ENCODE assay signal across 10 mouse cellular contexts in the genomic region with DNA sequence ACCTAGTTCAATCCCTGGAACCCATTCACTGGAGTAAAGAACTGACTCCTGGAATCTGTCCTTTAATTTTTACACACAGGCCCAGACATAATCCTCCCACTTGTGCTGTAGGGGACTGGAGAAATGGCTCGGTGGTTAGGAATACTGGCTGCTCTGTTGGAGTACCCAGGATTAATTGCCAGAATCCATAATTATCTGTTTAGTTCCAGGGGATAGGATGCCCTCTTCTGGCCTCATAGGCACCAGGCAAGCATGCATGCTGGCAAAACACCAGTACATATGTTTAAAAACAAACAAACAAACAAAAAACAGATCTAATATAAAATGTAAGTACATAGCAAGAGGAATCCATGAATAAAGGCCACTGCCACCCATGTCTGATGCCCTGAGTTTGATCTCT. TPM values are rescaled to one million over a fixed set of nuclear protein-coding genes. Genes with fewer than 3 reads are reported as not detected.
DNase-seq lines count a peak whose midpoint lies in the region; ATAC-seq and TF ChIP-seq lines count a peak whose summit lies in the region.
"Had no signal": no experiment of that assay in that cellular context is flagged by ENCODE, and none has a peak within 500 bp of the region (broad histone marks: within the 10 kb centered on the region; RNA-seq: fewer than 3 reads in every experiment).

No protein-coding gene starts in this region.

- H3K9me3 ChIP-seq in forebrain, embryonic 11.5 days (ENCODE audit: control insufficient read depth, low read length): no peaks in the 10 kb centered on the region
- no peaks in the 10 kb centered on the region for H3K9me3 ChIP-seq in forebrain, embryonic 10.5 days
- H3K9me3 ChIP-seq: forebrain, embryonic 12.5 days; megakaryocyte, embryonic 14.5 days had no signal

- peak; percentile 33; the same call in 1 of the 2 replicates for ATAC-seq in forebrain, embryonic 11.5 days (replicated peaks; ENCODE audit: low FRiP score)

- no peaks in the 10 kb centered on the region for H3K27me3 ChIP-seq in forebrain, embryonic 11.5 days (ENCODE audit: control insufficient read depth, insufficient read depth, low read length)
- no peaks in the 10 kb centered on the region for H3K27me3 ChIP-seq in forebrain, embryonic 10.5 days (ENCODE audit: poor library complexity, severe bottlenecking)
- H3K27me3 ChIP-seq: forebrain, embryonic 12.5 days; megakaryocyte, embryonic 14.5 days had no signal

- H3K4me2 ChIP-seq in forebrain, embryonic 11.5 days (ENCODE audit: low read depth, low read length, severe bottlenecking): no peak overlapping the region
- H3K4me2 ChIP-seq: forebrain, embryonic 12.5 days had no signal

- 10% methylated on average over 1 of the region's 1 CpGs for WGBS in forebrain, embryonic 11.5 days
- 19% methylated on average over 1 of the region's 1 CpGs for WGBS in forebrain, embryonic 10.5 days

- TF ChIP-seq CTCF in layer of hippocampus, adult 2 months (conservative IDR thresholded peaks at IDR 0.05): peak; percentile 78
- peak; percentile 50; the same call in 1 of the 2 replicates for TF ChIP-seq CTCF in brain, embryonic 14.5 days (IDR thresholded peaks at IDR 0.05; ENCODE audit: borderline replicate concordance, extremely low read depth, insufficient read depth, insufficient read length)

- DNase-seq in forebrain, embryonic 11.5 days (ENCODE audit: low spot score): no peak
- DNase-seq in forebrain, embryonic 10.5 days (ENCODE audit: extremely low spot score, low spot score): no peak
- DNase-seq in layer of hippocampus, adult 2 months (ENCODE audit: low spot score in 2 of 2): peak in 1 of 2 experiments; percentile 41
- DNase-seq in layer of hippocampus, adult 9-10 months (ENCODE audit: low spot score): no peak
- DNase-seq in 416B (ENCODE audit: low read depth): peak; percentile 27
- peak; percentile 69 for DNase-seq in brain, embryonic 14.5 days (ENCODE audit: low read depth)
- no peak for DNase-seq in urinary bladder, adult 18-20 months (ENCODE audit: low spot score in 2 of 2)
- no peak for DNase-seq in c-Kit-positive CD71-positive TER-119-positive erythroid progenitor cells, embryonic 14.5 days (ENCODE audit: low spot score)

- H3K36me3 ChIP-seq in forebrain, embryonic 11.5 days (ENCODE audit: control insufficient read depth, insufficient read depth, low read length): no peaks in the 10 kb centered on the region
- peaks cover 9% of the 10 kb centered on the region; the same call in 1 of the 2 replicates for H3K36me3 ChIP-seq in forebrain, embryonic 10.5 days (replicated peaks)
- H3K36me3 ChIP-seq: forebrain, embryonic 12.5 days had no signal

- peaks cover 3% of the 10 kb centered on the region; the same call in 1 of the 2 replicates for H3K4me1 ChIP-seq in forebrain, embryonic 11.5 days (replicated peaks; ENCODE audit: control insufficient read depth, insufficient read depth, low read length)
- peaks cover 6% of the 10 kb centered on the region for H3K4me1 ChIP-seq in forebrain, embryonic 10.5 days

- no peak overlapping the region for H3K9ac ChIP-seq in forebrain, embryonic 11.5 days (ENCODE audit: low read length)
- H3K9ac ChIP-seq: forebrain, embryonic 12.5 days had no signal

- no peak for TF ChIP-seq POLR2A in brain, embryonic 14.5 days (IDR thresholded peaks at IDR 0.05; ENCODE audit: borderline replicate concordance, extremely low read depth, insufficient read depth, insufficient read length, poor library complexity, severe bottlenecking)

- no peak overlapping the region for H3K27ac ChIP-seq in forebrain, embryonic 11.5 days (ENCODE audit: low read depth, low read length)
- no peak overlapping the region for H3K27ac ChIP-seq in forebrain, embryonic 10.5 days
- H3K27ac ChIP-seq in layer of hippocampus, adult 2 months: no peak overlapping the region
- H3K27ac ChIP-seq: forebrain, embryonic 12.5 days had no signal

- H3K4me3 ChIP-seq in forebrain, embryonic 11.5 days (ENCODE audit: low read depth, low read length): no peak overlapping the region
- no peak overlapping the region for H3K4me3 ChIP-seq in forebrain, embryonic 10.5 days
- no peak overlapping the region for H3K4me3 ChIP-seq in layer of hippocampus, adult 2 months
- H3K4me3 ChIP-seq: forebrain, embryonic 12.5 days; megakaryocyte, embryonic 14.5 days had no signal

RNA-seq across cellular contexts. Expression of a gene that starts 43.3 kb away (rescaled TPM):
- polyA plus RNA-seq in forebrain, embryonic 11.5 days (2014; fragmentation: Nextera tagmentation; extraction: Ambion mirVana): 14.2 and 16.5 TPM in 2 replicates
- 16.0 and 16.1 TPM in 2 replicates for polyA plus RNA-seq in forebrain, embryonic 10.5 days (2016; fragmentation: Nextera tagmentation; extraction: Ambion mirVana)
- total RNA-seq in layer of hippocampus, adult 2 months (2021): 1 to 10 TPM; 1.7 to 1.9 TPM
- 3.6 and 4.2 TPM in 2 replicates for polyA plus RNA-seq in brain, embryonic 14.5 days (2012; rRNA removed)

RNA-seq across cellular contexts. Expression of a gene that starts 44.6 kb away (rescaled TPM):
- 37.3 and 37.4 TPM in 2 replicates for polyA plus RNA-seq in forebrain, embryonic 11.5 days (2014; fragmentation: Nextera tagmentation; extraction: Ambion mirVana)
- 21.3 and 27.7 TPM in 2 replicates for polyA plus RNA-seq in forebrain, embryonic 10.5 days (2016; fragmentation: Nextera tagmentation; extraction: Ambion mirVana)
- 10 to 100 TPM; 32.0 to 40.5 TPM for total RNA-seq in layer of hippocampus, adult 2 months (2021)
- 31.1 and 38.2 TPM in 2 replicates for polyA plus RNA-seq in brain, embryonic 14.5 days (2012; rRNA removed)

Comparison
In these comparisons a context has a peak if more than half of its experiments do, and no peak if none do; other contexts are left out.
1. DNase-seq: peak in 416B (single experiment) and brain, embryonic 14.5 days (single experiment); none in forebrain, embryonic 11.5 days (single experiment), forebrain, embryonic 10.5 days (single experiment), layer of hippocampus, adult 9-10 months (single experiment), urinary bladder, adult 18-20 months (0 of 2) and c-Kit-positive CD71-positive TER-119-positive erythroid progenitor cells, embryonic 14.5 days (single experiment).